Mouse (Mus musculus) liver, adult 2 months (tissue): ENCODE results near the gene H13.

Experiments
- CTCF ChIP-seq: fragments of 200-500 bp; IDR thresholded peaks from 2 replicates; pipeline ENCODE4 v1.5.1; 2011; ENCODE audit warnings: low read depth, low read length, control low read depth
- POLR2A ChIP-seq: fragments of 200-500 bp; IDR thresholded peaks from 2 replicates; pipeline ENCODE4 v1.6.1; 2011; ENCODE audit warnings: low read length, control low read depth; ENCODE audit not compliant: insufficient read depth; ENCODE audit errors: extremely low read depth

DNA sequence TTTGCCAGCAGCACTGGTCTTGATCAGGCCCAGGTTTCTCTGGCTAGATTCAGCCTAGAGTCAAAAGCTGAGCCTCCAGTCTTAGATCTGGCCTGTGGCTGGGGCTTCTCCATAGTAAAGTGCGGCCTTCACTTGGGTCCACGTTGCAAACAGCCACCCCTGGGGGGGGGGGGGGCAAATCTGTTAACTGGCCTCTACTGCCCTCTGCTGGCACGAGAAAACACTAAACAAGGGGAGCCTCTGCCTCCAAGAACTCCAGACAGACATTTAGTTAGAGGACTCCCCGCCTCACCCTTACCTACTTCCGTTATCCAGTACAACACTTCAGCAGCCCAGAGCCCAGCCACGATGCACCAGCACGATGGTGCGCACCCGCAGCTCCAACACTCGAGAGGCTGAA is 11.9 kb upstream of the H13 start:
- TF ChIP-seq CTCF: peak; percentile 65
- TF ChIP-seq POLR2A: no peak
